Mouse (Mus musculus): ENCODE data around the gene Olfr1221. TPM values are rescaled to one million over a fixed set of nuclear protein-coding genes. Genes with fewer than 3 reads are reported as not detected.

Olfr1221 gene
- polyA plus RNA-seq, 1 experiment from 2014 or later = not detected

- no peaks in the 10 kb centered on the region for H3K27me3 ChIP-seq (ENCODE audit: control insufficient read depth, insufficient read depth, low read length)
- H3K27ac ChIP-seq (ENCODE audit: low read depth, low read length) = no peak overlapping the region
- no peaks in the 10 kb centered on the region for H3K9me3 ChIP-seq (ENCODE audit: control insufficient read depth, low read length)
- H3K4me1 ChIP-seq (ENCODE audit: control insufficient read depth, insufficient read depth, low read length) = no peaks in the 10 kb centered on the region
- H3K4me3 ChIP-seq (ENCODE audit: low read depth, low read length) = no peak overlapping the region
- no peak overlapping the region for H3K4me2 ChIP-seq
- ATAC-seq (ENCODE audit: low FRiP score) (no peak), DNase-seq (ENCODE audit: low spot score, missing footprints) (no peak)
- H3K36me3 ChIP-seq (ENCODE audit: control insufficient read depth, insufficient read depth, low read length) = no peaks in the 10 kb centered on the region
- H3K9ac ChIP-seq (ENCODE audit: low read length) = no peak overlapping the region
Observed at GRCm38 (mm10) chr2:89081487-89081886, 35.6 kb downstream of the Olfr1221 start.

DNA sequence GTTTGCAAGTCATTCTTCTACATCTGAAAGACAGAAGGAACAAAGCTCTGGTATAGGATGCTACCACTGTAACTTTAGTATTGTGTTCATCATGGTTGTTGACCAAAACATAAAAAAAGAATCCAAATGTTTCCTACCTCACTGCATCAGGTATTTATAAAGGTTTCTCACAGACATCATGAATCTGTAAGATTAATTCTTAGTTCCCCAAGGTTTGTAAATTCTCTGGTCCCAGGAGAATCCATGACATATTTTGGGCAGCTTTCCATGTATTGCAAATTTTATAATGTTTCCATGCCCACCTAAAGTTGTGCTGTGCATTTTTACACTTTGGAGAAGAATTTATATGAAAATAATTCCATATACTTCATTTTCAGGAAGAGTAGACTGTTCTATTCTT lies 56.0 kb downstream of the Olfr1221 start, which contains the start of gene Olfr1218:
Olfr1218 (minus strand) TSS at position 101 of the 400 bp plus-strand sequence.
- H3K4me2 ChIP-seq = no peak within 1 kb of the TSS

More for the DNA sequence above, 56.0 kb downstream of the Olfr1221 start, which contains the start of gene Olfr1218:
- Histone ChIP-seq H3K27ac (ENCODE audit: low read depth, low read length) (no peak within 1 kb of the TSS), H3K36me3 (ENCODE audit: control insufficient read depth, insufficient read depth, low read length) (no peaks in the 10 kb centered on the region), H3K9me3 (ENCODE audit: control insufficient read depth, low read length) (no peaks in the 10 kb centered on the region), H3K9ac (ENCODE audit: low read length) (no peak within 1 kb of the TSS), H3K27me3 (ENCODE audit: control insufficient read depth, insufficient read depth, low read length) (no peaks in the 10 kb centered on the region), H3K4me1 (ENCODE audit: control insufficient read depth, insufficient read depth, low read length) (no peaks in the 10 kb centered on the region), H3K4me3 (ENCODE audit: low read depth, low read length) (no peak within 1 kb of the TSS)
- DNase-seq (ENCODE audit: low spot score, missing footprints) (no peak), ATAC-seq (ENCODE audit: low FRiP score) (no peak)

Other genes with a start within 250 kb of the Olfr1221 start
- not detected in 2 replicates for gene Olfr1208, start 215.0 kb downstream of the Olfr1221 start, polyA plus RNA-seq (2014; fragmentation: Nextera tagmentation; extraction: Ambion mirVana)
- not detected in 2 replicates for gene Olfr1209, start 202.1 kb downstream of the Olfr1221 start, polyA plus RNA-seq (2014; fragmentation: Nextera tagmentation; extraction: Ambion mirVana)
- not detected in 2 replicates for gene Olfr1211, start 179.2 kb downstream of the Olfr1221 start, polyA plus RNA-seq (2014; fragmentation: Nextera tagmentation; extraction: Ambion mirVana)
- not detected in 2 replicates for gene Olfr1212, start 163.3 kb downstream of the Olfr1221 start, polyA plus RNA-seq (2014; fragmentation: Nextera tagmentation; extraction: Ambion mirVana)
- gene Gm13762, start 137.0 kb downstream of the Olfr1221 start, polyA plus RNA-seq (2014; fragmentation: Nextera tagmentation; extraction: Ambion mirVana) = not detected in 2 replicates
- not detected in 2 replicates for gene Olfr1214, start 124.6 kb downstream of the Olfr1221 start, polyA plus RNA-seq (2014; fragmentation: Nextera tagmentation; extraction: Ambion mirVana)
- not detected in 2 replicates for gene Olfr1215, start 110.3 kb downstream of the Olfr1221 start, polyA plus RNA-seq (2014; fragmentation: Nextera tagmentation; extraction: Ambion mirVana)
- gene Olfr1216, start 98.9 kb downstream of the Olfr1221 start, polyA plus RNA-seq (2014; fragmentation: Nextera tagmentation; extraction: Ambion mirVana) = not detected in 2 replicates
- not detected in 2 replicates for gene Olfr1217, start 85.2 kb downstream of the Olfr1221 start, polyA plus RNA-seq (2014; fragmentation: Nextera tagmentation; extraction: Ambion mirVana)
- gene Olfr1218, start 56.1 kb downstream of the Olfr1221 start, polyA plus RNA-seq (2014; fragmentation: Nextera tagmentation; extraction: Ambion mirVana) = not detected in 2 replicates
- gene Olfr1219, start 33.8 kb downstream of the Olfr1221 start, polyA plus RNA-seq (2014; fragmentation: Nextera tagmentation; extraction: Ambion mirVana) = not detected in 2 replicates
- not detected in 2 replicates for gene Olfr1220, start 10.4 kb downstream of the Olfr1221 start, polyA plus RNA-seq (2014; fragmentation: Nextera tagmentation; extraction: Ambion mirVana)
- not detected in 2 replicates for gene Olfr1222, start 15.8 kb upstream of the Olfr1221 start, polyA plus RNA-seq (2014; fragmentation: Nextera tagmentation; extraction: Ambion mirVana)
- not detected in 2 replicates for gene Olfr1223, start 34.3 kb upstream of the Olfr1221 start, polyA plus RNA-seq (2014; fragmentation: Nextera tagmentation; extraction: Ambion mirVana)
- gene Olfr1224-ps1, start 46.8 kb upstream of the Olfr1221 start, polyA plus RNA-seq (2014; fragmentation: Nextera tagmentation; extraction: Ambion mirVana) = not detected in 2 replicates
- gene Olfr1225, start 57.4 kb upstream of the Olfr1221 start, polyA plus RNA-seq (2014; fragmentation: Nextera tagmentation; extraction: Ambion mirVana) = not detected in 2 replicates
- not detected in 2 replicates for gene Olfr1226, start 82.8 kb upstream of the Olfr1221 start, polyA plus RNA-seq (2014; fragmentation: Nextera tagmentation; extraction: Ambion mirVana)
- not detected in 2 replicates for gene Olfr1228, start 136.8 kb upstream of the Olfr1221 start, polyA plus RNA-seq (2014; fragmentation: Nextera tagmentation; extraction: Ambion mirVana)
- not detected in 2 replicates for gene Olfr1229, start 170.7 kb upstream of the Olfr1221 start, polyA plus RNA-seq (2014; fragmentation: Nextera tagmentation; extraction: Ambion mirVana)
- gene Olfr1230, start 180.0 kb upstream of the Olfr1221 start, polyA plus RNA-seq (2014; fragmentation: Nextera tagmentation; extraction: Ambion mirVana) = not detected in 2 replicates
- gene Olfr1231, start 189.8 kb upstream of the Olfr1221 start, polyA plus RNA-seq (2014; fragmentation: Nextera tagmentation; extraction: Ambion mirVana) = not detected in 2 replicates
- not detected in 2 replicates for gene Olfr1232, start 212.4 kb upstream of the Olfr1221 start, polyA plus RNA-seq (2014; fragmentation: Nextera tagmentation; extraction: Ambion mirVana)
- gene Olfr1233, start 225.1 kb upstream of the Olfr1221 start, polyA plus RNA-seq (2014; fragmentation: Nextera tagmentation; extraction: Ambion mirVana) = not detected in 2 replicates
- not detected in 2 replicates for gene Olfr1234, start 247.6 kb upstream of the Olfr1221 start, polyA plus RNA-seq (2014; fragmentation: Nextera tagmentation; extraction: Ambion mirVana)